Mouse (Mus musculus): ENCODE data around the gene Ccdc96.

The Ccdc96 gene

GRCm38 (mm10) chr5:36523219-36523703 lies 38.9 kb downstream of the Ccdc96 start:
- in situ Hi-C loops (cut with MboI, MseI) = no loop called here

GRCm38 (mm10) chr5:36525216-36525615 lies 40.8 kb downstream of the Ccdc96 start:
- in situ Hi-C loops (cut with MboI, MseI) = loop anchor here (5.0 kb wide), 1 partner anchor 57 kb away; no protein-coding TSS in a partner anchor

- in situ Hi-C loops (cut with MboI, MseI) = loop anchor here (5.0 kb wide), 1 partner anchor 56 kb away; no protein-coding TSS in a partner anchor
These were observed 41.9 kb downstream of the Ccdc96 start for GRCm38 (mm10) chr5:36526274-36526673.

GRCm38 (mm10) chr5:36526921-36527320 lies 42.5 kb downstream of the Ccdc96 start:
- in situ Hi-C loops (cut with MboI, MseI) = loop anchor here (5.0 kb wide), 1 partner anchor 55 kb away; no protein-coding TSS in a partner anchor

- in situ Hi-C loops (cut with MboI, MseI) = loop anchor here (5.0 kb wide), 2 partner anchors 47 to 53 kb away; partner anchors contain the start of genes Ccdc96 (in 1 of the 2) and Tada2b (in 1 of the 2)
These were observed 45.3 kb downstream of the Ccdc96 start for GRCm38 (mm10) chr5:36529698-36530097.

- in situ Hi-C loops (cut with MboI, MseI) = loop anchor here in 1 of 2 experiments (5.0 kb wide), 1 partner anchor 48 kb away; the partner anchor contains the start of genes Ccdc96 and Tada2b
These were observed 45.9 kb downstream of the Ccdc96 start for GRCm38 (mm10) chr5:36530129-36530751.

GRCm38 (mm10) chr5:36534455-36535030 lies 50.2 kb downstream of the Ccdc96 start:
- in situ Hi-C loops (cut with MboI, MseI) = loop anchor here in 1 of 2 experiments (5.0 kb wide), 1 partner anchor 52 kb away; the partner anchor contains the start of genes Ccdc96 and Tada2b

GRCm38 (mm10) chr5:36535438-36536176 lies 51.2 kb downstream of the Ccdc96 start:
- in situ Hi-C loops (cut with MboI, MseI) = no loop called here

GRCm38 (mm10) chr5:36536424-36536823 lies 52.0 kb downstream of the Ccdc96 start:
- in situ Hi-C loops (cut with MboI, MseI) = no loop called here

All from T-helper 17 cell (primary cell).